18 mouse cellular contexts compared by ENCODE assay signal in the genomic region with DNA sequence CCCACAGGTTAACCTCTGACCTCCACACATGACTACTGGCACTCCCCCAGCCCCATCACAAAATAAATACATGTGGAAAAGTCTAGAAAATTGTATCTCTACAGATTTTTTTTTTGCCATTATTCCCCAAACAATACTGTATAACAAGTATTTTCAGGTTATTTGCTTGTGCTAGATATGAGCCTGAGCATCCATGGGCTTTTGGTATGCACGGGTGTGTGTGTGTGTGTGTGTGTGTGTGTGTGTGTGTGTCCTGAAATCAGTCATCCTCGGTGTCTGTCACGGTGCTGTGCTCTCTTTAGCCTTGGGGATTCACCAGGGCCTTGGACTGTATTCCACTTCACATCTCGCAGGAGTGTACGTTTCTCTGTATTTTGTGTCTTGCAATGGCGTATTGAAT.
"Had no signal": no experiment of that assay in that cellular context is flagged by ENCODE, and none has a peak within 500 bp of the region (broad histone marks: within the 10 kb centered on the region; RNA-seq: fewer than 3 reads in every experiment).

No protein-coding gene starts in this region.

- H3K27me3 ChIP-seq: midbrain, embryonic 12.5 days; neural tube, embryonic 13.5 days; neural tube, embryonic 15.5 days had no signal

- H3K4me2 ChIP-seq: lung, embryonic 14.5 days; midbrain, embryonic 12.5 days; neural tube, embryonic 13.5 days; neural tube, embryonic 15.5 days had no signal

- H3K4me3 ChIP-seq: midbrain, embryonic 10.5 days; midbrain, embryonic 12.5 days; myocyte; neural tube, embryonic 13.5 days; neural tube, embryonic 15.5 days had no signal

- H3K36me3 ChIP-seq: midbrain, embryonic 12.5 days; neural tube, embryonic 13.5 days; neural tube, embryonic 15.5 days had no signal

- ATAC-seq: midbrain, embryonic 16.5 days had no signal

- DNase-seq: lung, adult 18-20 months; lung, embryonic 14.5 days; lung, postnatal 10 days; lung, postnatal 4 days; midbrain, embryonic 14.5 days; retina, postnatal 1 day; right cerebral cortex, adult 18-20 months; right cerebral cortex, postnatal 25 days; right cerebral cortex, postnatal 4 days; thymus, adult 18-20 months; thymus, postnatal 14 days; thymus, postnatal 36 days had no signal

- H3K9me3 ChIP-seq: midbrain, embryonic 10.5 days; midbrain, embryonic 12.5 days; neural tube, embryonic 13.5 days; neural tube, embryonic 15.5 days had no signal

- H3K9ac ChIP-seq: lung, embryonic 14.5 days; midbrain, embryonic 12.5 days; neural tube, embryonic 13.5 days; neural tube, embryonic 15.5 days had no signal

- H3K27ac ChIP-seq: midbrain, embryonic 10.5 days; midbrain, embryonic 12.5 days; neural tube, embryonic 13.5 days; neural tube, embryonic 15.5 days had no signal
